Mouse (Mus musculus) G1E (cell line): Measurements from ENCODE around the gene Creb3l1. TPM values are rescaled to one million over a fixed set of nuclear protein-coding genes. Genes with fewer than 3 reads are reported as not detected.
A peak's percentile ranks its signal among the peaks of the same experiment; 100 is the strongest.

ENCODE experiments used
- ATAC-seq: 2 replicates; pipeline ENCODE4 v1.8.0; 2016; ENCODE audit warnings: mild to moderate bottlenecking; ENCODE audit not compliant: insufficient number of reproducible peaks, poor library complexity, low FRiP score, severe bottlenecking; ENCODE audit errors: extremely low read depth
- DNase-seq: peaks from one replicate; pipeline ENCODE4 v3.0.0; 2012; ENCODE audit warnings: low spot score
- H3K27me3 ChIP-seq: 2 replicates; pipeline ENCODE4 v1.6.1; 2012; ENCODE audit warnings: mild to moderate bottlenecking, low read length, inconsistent platforms; ENCODE audit not compliant: insufficient read depth
- H3K36me3 ChIP-seq: replicated peaks from 2 replicates; pipeline ENCODE3; 2012; ENCODE audit warnings: mild to moderate bottlenecking, inconsistent platforms
- H3K4me1 ChIP-seq: 2 replicates; pipeline ENCODE4 v1.6.1; 2012; ENCODE audit warnings: low read depth, low read length, inconsistent platforms, mixed read lengths; ENCODE audit not compliant: insufficient read depth
- H3K4me3 ChIP-seq: 2 replicates; pipeline ENCODE4 v1.5.1; 2012; ENCODE audit warnings: low read depth, mild to moderate bottlenecking, inconsistent platforms, low read length, moderate library complexity, mixed read lengths
- H3K9me3 ChIP-seq: replicated peaks from 2 replicates; pipeline ENCODE4 v1.6.1; 2012; ENCODE audit warnings: inconsistent platforms
- CTCF ChIP-seq: IDR thresholded peaks from 2 replicates; pipeline ENCODE4 v1.5.1; 2012; ENCODE audit warnings: low read depth, low read length, inconsistent platforms, mixed read lengths
- GATA1 ChIP-seq: IDR thresholded peaks from 2 replicates; pipeline ENCODE4 v1.6.1; 2012; ENCODE audit warnings: borderline replicate concordance, low read length, inconsistent platforms, mixed read lengths
- GATA2 ChIP-seq: IDR thresholded peaks from 2 replicates; pipeline ENCODE4 v1.6.1; 2012; ENCODE audit warnings: low read depth, low read length, inconsistent platforms, borderline replicate concordance
- POLR2AphosphoS5 ChIP-seq: IDR thresholded peaks from 2 replicates; pipeline ENCODE4 v1.6.1; 2012; ENCODE audit warnings: low read depth, low read length, inconsistent platforms; ENCODE audit not compliant: insufficient replicate concordance
- TAL1 ChIP-seq: conservative IDR thresholded peaks from 2 replicates; pipeline ENCODE4 v1.6.1; 2012; ENCODE audit warnings: low read depth, low read length, inconsistent platforms, mixed read lengths
- polyA plus RNA-seq: library from polyadenylated mRNA; stranded (reverse); fragments of >175 nt; gene quantifications from 2 replicates; pipeline ENCODE4 v1.2.3, GENCODE M21; 2012
- total RNA-seq, 2 experiments: library from RNA; stranded (forward) in 1 of 2; stranded (reverse) in 1 of 2; fragments of 200-1000 nt in 1 of 2; fragments of >200 nt in 1 of 2; fragmentation: Nextera tagmentation in 1 of 2; gene quantifications; 2 replicates each; pipeline ENCODE4 v1.2.3; 2014 to 2017

Gene Creb3l1
- total and polyA plus RNA-seq, 3 experiments: 1.4 to 2.5 (median 1.4) TPM

GRCm38 (mm10) chr2:91965417-91965816 lies 58.9 kb downstream of the Creb3l1 start:
- DNase-seq: no peak
- no peak for TF ChIP-seq CTCF
- TF ChIP-seq GATA2: no peak
- TF ChIP-seq GATA1: no peak
- TF ChIP-seq TAL1: no peak
- no peak for TF ChIP-seq POLR2AphosphoS5
- peaks cover 42% of the 10 kb centered on the region for H3K27me3 ChIP-seq
- peak overlapping the region; percentile 49; the same call in 1 of the 2 replicates for H3K4me3 ChIP-seq
- H3K36me3 ChIP-seq: peaks cover 14% of the 10 kb centered on the region
- no peak for ATAC-seq
- no peaks in the 10 kb centered on the region for H3K9me3 ChIP-seq
- H3K4me1 ChIP-seq: peaks cover 47% of the 10 kb centered on the region

- H3K27me3 ChIP-seq: peaks cover 35% of the 10 kb centered on the region
- no peak for TF ChIP-seq TAL1
- no peak for TF ChIP-seq POLR2AphosphoS5
- no peak for TF ChIP-seq GATA2
- TF ChIP-seq CTCF: no peak
- no peak for TF ChIP-seq GATA1
- H3K4me1 ChIP-seq: peaks cover 54% of the 10 kb centered on the region
Observed at GRCm38 (mm10) chr2:91964610-91965204, 59.6 kb downstream of the Creb3l1 start.

GRCm38 (mm10) chr2:91963443-91963932 lies 60.8 kb downstream of the Creb3l1 start:
- Histone ChIP-seq H3K4me1 (peaks cover 66% of the 10 kb centered on the region), H3K9me3 (no peaks in the 10 kb centered on the region), H3K4me3 (peak overlapping the region; percentile 86), H3K27me3 (peaks cover 24% of the 10 kb centered on the region), H3K36me3 (peaks cover 33% of the 10 kb centered on the region)
- DNase-seq (peak; percentile 85), ATAC-seq (peak; percentile 59)
- no peak for TF ChIP-seq TAL1
- TF ChIP-seq CTCF: peak; percentile 67

More at GRCm38 (mm10) chr2:91964610-91965204, 59.6 kb downstream of the Creb3l1 start:
- ATAC-seq: no peak
- DNase-seq: no peak
- H3K9me3 ChIP-seq: no peaks in the 10 kb centered on the region
- no peak overlapping the region for H3K4me3 ChIP-seq
- H3K36me3 ChIP-seq: peaks cover 21% of the 10 kb centered on the region

- Histone ChIP-seq H3K36me3 (peaks cover 37% of the 10 kb centered on the region), H3K27me3 (peaks cover 19% of the 10 kb centered on the region), H3K4me3 (peak overlapping the region; percentile 86), H3K4me1 (peaks cover 70% of the 10 kb centered on the region), H3K9me3 (no peaks in the 10 kb centered on the region)
- ATAC-seq (no peak), DNase-seq (no peak)
- no peak for TF ChIP-seq TAL1
- no peak for TF ChIP-seq CTCF
- TF ChIP-seq GATA1: no peak
- no peak for TF ChIP-seq POLR2AphosphoS5
- no peak for TF ChIP-seq GATA2
Observed at GRCm38 (mm10) chr2:91962864-91963401, 61.4 kb downstream of the Creb3l1 start.

- H3K4me1 ChIP-seq: peaks cover 78% of the 10 kb centered on the region
- peak overlapping the region; percentile 86 for H3K4me3 ChIP-seq
- TF ChIP-seq TAL1 (no peak), GATA2 (no peak), GATA1 (no peak), POLR2AphosphoS5 (no peak), CTCF (no peak)
- H3K9me3 ChIP-seq: no peaks in the 10 kb centered on the region
- peaks cover 43% of the 10 kb centered on the region for H3K36me3 ChIP-seq
- peaks cover 16% of the 10 kb centered on the region for H3K27me3 ChIP-seq
- no peak for DNase-seq
- no peak for ATAC-seq
Observed at GRCm38 (mm10) chr2:91961901-91962761, 62.2 kb downstream of the Creb3l1 start.

- peaks cover 5% of the 10 kb centered on the region; the same call in 1 of the 2 replicates for H3K27me3 ChIP-seq
- DNase-seq: no peak
- TF ChIP-seq GATA1: no peak
- TF ChIP-seq CTCF: no peak
- no peak overlapping the region for H3K4me3 ChIP-seq
- no peaks in the 10 kb centered on the region for H3K9me3 ChIP-seq
- H3K36me3 ChIP-seq: peaks cover 55% of the 10 kb centered on the region
- peaks cover 89% of the 10 kb centered on the region for H3K4me1 ChIP-seq
- ATAC-seq: no peak
Observed at GRCm38 (mm10) chr2:91960459-91960858, 63.8 kb downstream of the Creb3l1 start.
